Mouse (Mus musculus): ENCODE measurements at regions not wholly inside any gene's neighbourhood (a gene's known extent, or its start where the extent isn't known, plus 50 kb on each side); places are given as distances from the start of the nearest gene placed in this dataset.

GRCm38 (mm10) chr14:46671482-46672225 is 88.7 kb upstream of the Cdkn3 start:
- no peak overlapping the region for H3K27ac ChIP-seq (ENCODE audit: insufficient read depth, low read length)
- H3K4me3 ChIP-seq (ENCODE audit: extremely low read depth, insufficient read depth, insufficient read length) = no peak overlapping the region
- H3K4me1 ChIP-seq (ENCODE audit: control insufficient read depth, insufficient read depth, insufficient read length) = no peaks in the 10 kb centered on the region
- H3K27me3 ChIP-seq (ENCODE audit: control insufficient read depth, insufficient read depth, low read length) = no peaks in the 10 kb centered on the region
- DNase-seq (ENCODE audit: low read depth in 1 of 2, low spot score in 2 of 2) = no peak
- TF ChIP-seq POLR2A (IDR thresholded peaks at IDR 0.05; ENCODE audit: low read depth, low read length) (no peak), CTCF (IDR thresholded peaks at IDR 0.05; ENCODE audit: extremely low read depth, insufficient read depth, insufficient read length, insufficient replicate concordance) (no peak)
- H3K36me3 ChIP-seq (ENCODE audit: control insufficient read depth, insufficient read depth, low read length) = no peaks in the 10 kb centered on the region
- WGBS = 85% methylated on average over 9 of the region's 9 CpGs

- WGBS = 95% methylated on average over 2 of the region's 2 CpGs
- H3K36me3 ChIP-seq (ENCODE audit: control insufficient read depth, insufficient read depth, low read length) = no peaks in the 10 kb centered on the region
Observed at GRCm38 (mm10) chr14:46671062-46671461, 89.3 kb upstream of the Cdkn3 start.

GRCm38 (mm10) chr14:46670221-46671046 is 89.9 kb upstream of the Cdkn3 start:
- TF ChIP-seq CTCF (IDR thresholded peaks at IDR 0.05; ENCODE audit: extremely low read depth, insufficient read depth, insufficient read length, insufficient replicate concordance) = no peak
- no peak for TF ChIP-seq POLR2A (IDR thresholded peaks at IDR 0.05; ENCODE audit: low read depth, low read length)
- no peak overlapping the region for H3K27ac ChIP-seq (ENCODE audit: insufficient read depth, low read length)
- no peaks in the 10 kb centered on the region for H3K4me1 ChIP-seq (ENCODE audit: control insufficient read depth, insufficient read depth, insufficient read length)
- 89% methylated on average over 20 of the region's 20 CpGs for WGBS
- H3K4me3 ChIP-seq (ENCODE audit: extremely low read depth, insufficient read depth, insufficient read length) = no peak overlapping the region
- no peaks in the 10 kb centered on the region for H3K36me3 ChIP-seq (ENCODE audit: control insufficient read depth, insufficient read depth, low read length)
- DNase-seq (ENCODE audit: low read depth in 1 of 2, low spot score in 2 of 2) = no peak
- H3K27me3 ChIP-seq (ENCODE audit: control insufficient read depth, insufficient read depth, low read length) = no peaks in the 10 kb centered on the region

More at GRCm38 (mm10) chr14:46671062-46671461, 89.3 kb upstream of the Cdkn3 start:
- Histone ChIP-seq H3K4me1 (ENCODE audit: control insufficient read depth, insufficient read depth, insufficient read length) (no peaks in the 10 kb centered on the region), H3K4me3 (ENCODE audit: extremely low read depth, insufficient read depth, insufficient read length) (no peak overlapping the region), H3K27me3 (ENCODE audit: control insufficient read depth, insufficient read depth, low read length) (no peaks in the 10 kb centered on the region), H3K27ac (ENCODE audit: insufficient read depth, low read length) (no peak overlapping the region)
- no peak for DNase-seq (ENCODE audit: low read depth in 1 of 2, low spot score in 2 of 2)
- no peak for TF ChIP-seq POLR2A (IDR thresholded peaks at IDR 0.05; ENCODE audit: low read depth, low read length)
- TF ChIP-seq CTCF (IDR thresholded peaks at IDR 0.05; ENCODE audit: extremely low read depth, insufficient read depth, insufficient read length, insufficient replicate concordance) = no peak

GRCm38 (mm10) chr14:46668275-46668674 is 92.1 kb upstream of the Cdkn3 start:
- 90% methylated on average over 3 of the region's 3 CpGs for WGBS
- Histone ChIP-seq H3K27me3 (ENCODE audit: control insufficient read depth, insufficient read depth, low read length) (no peaks in the 10 kb centered on the region), H3K27ac (ENCODE audit: insufficient read depth, low read length) (no peak overlapping the region), H3K4me1 (ENCODE audit: control insufficient read depth, insufficient read depth, insufficient read length) (no peaks in the 10 kb centered on the region), H3K4me3 (ENCODE audit: extremely low read depth, insufficient read depth, insufficient read length) (no peak overlapping the region), H3K36me3 (ENCODE audit: control insufficient read depth, insufficient read depth, low read length) (no peaks in the 10 kb centered on the region)
- DNase-seq (ENCODE audit: low read depth in 1 of 2, low spot score in 2 of 2) = no peak
- no peak for TF ChIP-seq POLR2A (IDR thresholded peaks at IDR 0.05; ENCODE audit: low read depth, low read length)
- no peak for TF ChIP-seq CTCF (IDR thresholded peaks at IDR 0.05; ENCODE audit: extremely low read depth, insufficient read depth, insufficient read length, insufficient replicate concordance)

- TF ChIP-seq CTCF (IDR thresholded peaks at IDR 0.05; ENCODE audit: extremely low read depth, insufficient read depth, insufficient read length, insufficient replicate concordance) (no peak), POLR2A (IDR thresholded peaks at IDR 0.05; ENCODE audit: low read depth, low read length) (no peak)
- Histone ChIP-seq H3K4me3 (ENCODE audit: extremely low read depth, insufficient read depth, insufficient read length) (no peak overlapping the region), H3K27ac (ENCODE audit: insufficient read depth, low read length) (no peak overlapping the region), H3K27me3 (ENCODE audit: control insufficient read depth, insufficient read depth, low read length) (no peaks in the 10 kb centered on the region), H3K4me1 (ENCODE audit: control insufficient read depth, insufficient read depth, insufficient read length) (no peaks in the 10 kb centered on the region), H3K36me3 (ENCODE audit: control insufficient read depth, insufficient read depth, low read length) (no peaks in the 10 kb centered on the region)
- WGBS = 74% methylated on average over 6 of the region's 6 CpGs
- DNase-seq (ENCODE audit: low read depth in 1 of 2, low spot score in 2 of 2) = no peak
Observed at GRCm38 (mm10) chr14:46664305-46664704, 96.0 kb upstream of the Cdkn3 start.

GRCm38 (mm10) chr14:46663529-46663928 is 96.8 kb upstream of the Cdkn3 start:
- H3K36me3 ChIP-seq (ENCODE audit: control insufficient read depth, insufficient read depth, low read length) = no peaks in the 10 kb centered on the region
- DNase-seq (ENCODE audit: low read depth in 1 of 2, low spot score in 2 of 2) = no peak
- WGBS = 86% methylated on average over 5 of the region's 5 CpGs
- no peak overlapping the region for H3K4me3 ChIP-seq (ENCODE audit: extremely low read depth, insufficient read depth, insufficient read length)
- no peaks in the 10 kb centered on the region for H3K4me1 ChIP-seq (ENCODE audit: control insufficient read depth, insufficient read depth, insufficient read length)
- H3K27me3 ChIP-seq (ENCODE audit: control insufficient read depth, insufficient read depth, low read length) = no peaks in the 10 kb centered on the region
- no peak overlapping the region for H3K27ac ChIP-seq (ENCODE audit: insufficient read depth, low read length)
- TF ChIP-seq POLR2A (IDR thresholded peaks at IDR 0.05; ENCODE audit: low read depth, low read length) = no peak
- no peak for TF ChIP-seq CTCF (IDR thresholded peaks at IDR 0.05; ENCODE audit: extremely low read depth, insufficient read depth, insufficient read length, insufficient replicate concordance)

Measured in spleen, adult 2 months (tissue).